Mouse (Mus musculus): ENCODE measurements at regions not wholly inside any gene's neighbourhood (a gene's known extent, or its start where the extent isn't known, plus 50 kb on each side); places are given as distances from the start of the nearest gene placed in this dataset.
A peak's percentile ranks its signal among the peaks of the same experiment; 100 is the strongest.

- Histone ChIP-seq H3K4me3 (no peak overlapping the region), H3K36me3 (no peaks in the 10 kb centered on the region), H3K9ac (no peak overlapping the region), H3K4me1 (no peaks in the 10 kb centered on the region), H3K27me3 (no peaks in the 10 kb centered on the region), H3K9me3 (no peaks in the 10 kb centered on the region), H3K27ac (no peak overlapping the region), H3K4me2 (no peak overlapping the region)
- ATAC-seq (ENCODE audit: borderline replicate concordance, extremely low read depth, low FRiP score, low TSS enrichment), result no peak
- 58% methylated on average over 1 of the region's 1 CpGs for WGBS
These were observed 156.2 kb downstream of the Fam124b start for GRCm38 (mm10) chr1:80062121-80062520.

GRCm38 (mm10) chr1:80061632-80062031 lies 156.6 kb downstream of the Fam124b start:
- 55% methylated on average over 7 of the region's 7 CpGs for WGBS
- Histone ChIP-seq H3K27me3 (no peaks in the 10 kb centered on the region), H3K27ac (no peak overlapping the region), H3K9me3 (no peaks in the 10 kb centered on the region), H3K4me1 (no peaks in the 10 kb centered on the region), H3K4me2 (no peak overlapping the region), H3K9ac (no peak overlapping the region), H3K36me3 (no peaks in the 10 kb centered on the region), H3K4me3 (no peak overlapping the region)
- no peak for ATAC-seq (ENCODE audit: borderline replicate concordance, extremely low read depth, low FRiP score, low TSS enrichment)

- Histone ChIP-seq H3K4me2 (no peak overlapping the region), H3K9me3 (no peaks in the 10 kb centered on the region), H3K4me1 (no peaks in the 10 kb centered on the region), H3K36me3 (no peaks in the 10 kb centered on the region), H3K9ac (no peak overlapping the region), H3K27ac (no peak overlapping the region), H3K4me3 (no peak overlapping the region), H3K27me3 (no peaks in the 10 kb centered on the region)
- ATAC-seq (ENCODE audit: borderline replicate concordance, extremely low read depth, low FRiP score, low TSS enrichment), result no peak
- WGBS, result 84% methylated on average over 10 of the region's 10 CpGs
These were observed 173.1 kb downstream of the Fam124b start for GRCm38 (mm10) chr1:80045141-80045540.

GRCm38 (mm10) chr1:80040409-80040808 lies 177.9 kb downstream of the Fam124b start:
- 63% methylated on average over 3 of the region's 3 CpGs for WGBS
- no peak overlapping the region for H3K4me2 ChIP-seq
- H3K9ac ChIP-seq, result no peak overlapping the region
- H3K4me3 ChIP-seq, result no peak overlapping the region
- H3K27ac ChIP-seq, result no peak overlapping the region
- 0 out of 2 replicates have a peak, but pooled peaks cover 7% of the 10 kb centered on the region for H3K4me1 ChIP-seq
- no peaks in the 10 kb centered on the region for H3K36me3 ChIP-seq
- no peaks in the 10 kb centered on the region for H3K9me3 ChIP-seq
- no peak for ATAC-seq (ENCODE audit: borderline replicate concordance, extremely low read depth, low FRiP score, low TSS enrichment)
- no peaks in the 10 kb centered on the region for H3K27me3 ChIP-seq

- 0 out of 2 replicates have a peak, but pooled peaks cover 7% of the 10 kb centered on the region for H3K4me1 ChIP-seq
- H3K9me3 ChIP-seq, result no peaks in the 10 kb centered on the region
- H3K36me3 ChIP-seq, result no peaks in the 10 kb centered on the region
- no peaks in the 10 kb centered on the region for H3K27me3 ChIP-seq
- no peak overlapping the region for H3K4me2 ChIP-seq
- no peak overlapping the region for H3K27ac ChIP-seq
- ATAC-seq (ENCODE audit: borderline replicate concordance, extremely low read depth, low FRiP score, low TSS enrichment), result no peak
- no peak overlapping the region for H3K9ac ChIP-seq
- 30% methylated on average over 3 of the region's 3 CpGs for WGBS
- no peak overlapping the region for H3K4me3 ChIP-seq
These were observed 178.4 kb downstream of the Fam124b start for GRCm38 (mm10) chr1:80039891-80040290.

- ATAC-seq (ENCODE audit: borderline replicate concordance, extremely low read depth, low FRiP score, low TSS enrichment), result no peak
- H3K36me3 ChIP-seq, result no peaks in the 10 kb centered on the region
- H3K27me3 ChIP-seq, result no peaks in the 10 kb centered on the region
- H3K9ac ChIP-seq, result no peak overlapping the region
- H3K4me1 ChIP-seq, result 0 out of 2 replicates have a peak, but pooled peaks cover 7% of the 10 kb centered on the region
- H3K27ac ChIP-seq, result no peak overlapping the region
- no peaks in the 10 kb centered on the region for H3K9me3 ChIP-seq
- 71% methylated on average over 4 of the region's 4 CpGs for WGBS
- H3K4me3 ChIP-seq, result no peak overlapping the region
- no peak overlapping the region for H3K4me2 ChIP-seq
These were observed 178.2 kb upstream of the Serpine2 start for GRCm38 (mm10) chr1:80039161-80039560.

- no peak overlapping the region for H3K9ac ChIP-seq
- no peak for ATAC-seq (ENCODE audit: borderline replicate concordance, extremely low read depth, low FRiP score, low TSS enrichment)
These were observed 177.1 kb upstream of the Serpine2 start for GRCm38 (mm10) chr1:80038059-80038458.

GRCm38 (mm10) chr1:80036436-80036835 lies 175.5 kb upstream of the Serpine2 start:
- no peaks in the 10 kb centered on the region for H3K9me3 ChIP-seq
- H3K27ac ChIP-seq, result no peak overlapping the region
- WGBS, result 90% methylated on average over 4 of the region's 4 CpGs
- no peak overlapping the region for H3K4me2 ChIP-seq
- H3K27me3 ChIP-seq, result no peaks in the 10 kb centered on the region
- no peak overlapping the region for H3K9ac ChIP-seq
- peaks cover 24% of the 10 kb centered on the region for H3K4me1 ChIP-seq
- H3K36me3 ChIP-seq, result no peaks in the 10 kb centered on the region
- ATAC-seq (ENCODE audit: borderline replicate concordance, extremely low read depth, low FRiP score, low TSS enrichment), result no peak
- H3K4me3 ChIP-seq, result no peak overlapping the region

More at GRCm38 (mm10) chr1:80038059-80038458, 177.1 kb upstream of the Serpine2 start:
- H3K4me2 ChIP-seq, result no peak overlapping the region
- H3K9me3 ChIP-seq, result no peaks in the 10 kb centered on the region
- no peak overlapping the region for H3K27ac ChIP-seq
- H3K27me3 ChIP-seq, result no peaks in the 10 kb centered on the region
- H3K36me3 ChIP-seq, result no peaks in the 10 kb centered on the region
- peaks cover 14% of the 10 kb centered on the region; the same call in 1 of the 2 replicates for H3K4me1 ChIP-seq
- no peak overlapping the region for H3K4me3 ChIP-seq

GRCm38 (mm10) chr1:80033522-80033921 lies 172.5 kb upstream of the Serpine2 start:
- H3K4me3 ChIP-seq, result no peak overlapping the region
- WGBS, result 19% methylated on average over 6 of the region's 6 CpGs
- no peaks in the 10 kb centered on the region for H3K9me3 ChIP-seq
- peak; percentile 72; the same call in 1 of the 2 replicates for ATAC-seq (ENCODE audit: borderline replicate concordance, extremely low read depth, low FRiP score, low TSS enrichment)
- H3K36me3 ChIP-seq, result no peaks in the 10 kb centered on the region
- H3K27ac ChIP-seq, result peak overlapping the region; percentile 71
- H3K4me1 ChIP-seq, result peaks cover 29% of the 10 kb centered on the region
- 0 out of 2 replicates have a peak overlapping the region, but pooled peaks have one; percentile 0 for H3K4me2 ChIP-seq
- no peaks in the 10 kb centered on the region for H3K27me3 ChIP-seq
- H3K9ac ChIP-seq, result no peak overlapping the region

GRCm38 (mm10) chr1:80033121-80033520 lies 172.1 kb upstream of the Serpine2 start:
- ATAC-seq (ENCODE audit: borderline replicate concordance, extremely low read depth, low FRiP score, low TSS enrichment), result no peak
- peak overlapping the region; percentile 71 for H3K27ac ChIP-seq
- WGBS, result 36% methylated on average over 2 of the region's 2 CpGs

GRCm38 (mm10) chr1:80032464-80032863 lies 171.5 kb upstream of the Serpine2 start:
- peaks cover 22% of the 10 kb centered on the region for H3K4me1 ChIP-seq
- no peak overlapping the region for H3K4me2 ChIP-seq
- no peak overlapping the region for H3K4me3 ChIP-seq
- no peak for ATAC-seq (ENCODE audit: borderline replicate concordance, extremely low read depth, low FRiP score, low TSS enrichment)
- H3K36me3 ChIP-seq, result no peaks in the 10 kb centered on the region
- no peaks in the 10 kb centered on the region for H3K27me3 ChIP-seq
- H3K9ac ChIP-seq, result no peak overlapping the region
- no peaks in the 10 kb centered on the region for H3K9me3 ChIP-seq
- peak overlapping the region; percentile 71 for H3K27ac ChIP-seq

More at GRCm38 (mm10) chr1:80033121-80033520, 172.1 kb upstream of the Serpine2 start:
- Histone ChIP-seq H3K4me1 (peaks cover 25% of the 10 kb centered on the region), H3K36me3 (no peaks in the 10 kb centered on the region), H3K27me3 (no peaks in the 10 kb centered on the region), H3K9me3 (no peaks in the 10 kb centered on the region), H3K9ac (no peak overlapping the region), H3K4me3 (no peak overlapping the region), H3K4me2 (0 out of 2 replicates have a peak overlapping the region, but pooled peaks have one; percentile 0)

GRCm38 (mm10) chr1:80030635-80031034 lies 169.7 kb upstream of the Serpine2 start:
- H3K9ac ChIP-seq, result no peak overlapping the region
- 91% methylated on average over 1 of the region's 1 CpGs for WGBS
- H3K4me2 ChIP-seq, result no peak overlapping the region
- no peaks in the 10 kb centered on the region for H3K36me3 ChIP-seq
- H3K4me3 ChIP-seq, result no peak overlapping the region
- H3K27me3 ChIP-seq, result no peaks in the 10 kb centered on the region
- H3K27ac ChIP-seq, result no peak overlapping the region
- no peaks in the 10 kb centered on the region for H3K9me3 ChIP-seq
- ATAC-seq (ENCODE audit: borderline replicate concordance, extremely low read depth, low FRiP score, low TSS enrichment), result no peak
- peaks cover 22% of the 10 kb centered on the region for H3K4me1 ChIP-seq

GRCm38 (mm10) chr1:80030224-80030623 lies 169.2 kb upstream of the Serpine2 start:
- H3K4me1 ChIP-seq, result peaks cover 22% of the 10 kb centered on the region
- no peaks in the 10 kb centered on the region for H3K27me3 ChIP-seq
- H3K36me3 ChIP-seq, result no peaks in the 10 kb centered on the region
- 64% methylated on average over 3 of the region's 3 CpGs for WGBS
- H3K4me3 ChIP-seq, result no peak overlapping the region
- H3K9ac ChIP-seq, result no peak overlapping the region
- ATAC-seq (ENCODE audit: borderline replicate concordance, extremely low read depth, low FRiP score, low TSS enrichment), result peak; percentile 74; the same call in 1 of the 2 replicates
- H3K4me2 ChIP-seq, result no peak overlapping the region
- H3K9me3 ChIP-seq, result no peaks in the 10 kb centered on the region
- no peak overlapping the region for H3K27ac ChIP-seq
